Comparison of ENCODE assay signal across 10 mouse cellular contexts in genomic region chr7:5047313-5047712, GRCm38 (mm10). TPM values are rescaled to one million over a fixed set of nuclear protein-coding genes. Genes with fewer than 3 reads are reported as not detected.
A peak's percentile ranks its signal among the peaks of the same experiment; 100 is the strongest.
DNase-seq lines count a peak whose midpoint lies in the region; ATAC-seq and TF ChIP-seq lines count a peak whose summit lies in the region.
"Had no signal": no experiment of that assay in that cellular context is flagged by ENCODE, and none has a peak within 500 bp of the region (broad histone marks: within the 10 kb centered on the region; RNA-seq: fewer than 3 reads in every experiment).

No protein-coding gene starts in this region.

- TF ChIP-seq POLR2A in cortical plate, adult 2 months (IDR thresholded peaks at IDR 0.05; ENCODE audit: extremely low read depth, insufficient read depth, low read length) = no peak

- TF ChIP-seq CTCF in forebrain, postnatal 0 days (IDR thresholded peaks at IDR 0.05; ENCODE audit: low read depth) = peak; percentile 41
- TF ChIP-seq CTCF in cortical plate, adult 2 months (IDR thresholded peaks at IDR 0.05; ENCODE audit: extremely low read depth, insufficient read depth, low read length) = peak; percentile 23; the same call in 1 of the 2 replicates

- H3K4me3 ChIP-seq in forebrain, postnatal 0 days (ENCODE audit: low read depth, low read length) = no peak overlapping the region
- no peak overlapping the region for H3K4me3 ChIP-seq in forebrain, embryonic 12.5 days (replicated peaks)
- no peak overlapping the region for H3K4me3 ChIP-seq in midbrain, embryonic 14.5 days (replicated peaks; ENCODE audit: low read depth, low read length)
- H3K4me3 ChIP-seq in midbrain, embryonic 11.5 days (ENCODE audit: low read depth, low read length) = no peak overlapping the region
- no peak overlapping the region for H3K4me3 ChIP-seq in cortical plate, adult 2 months (ENCODE audit: insufficient read depth, low read length)
- H3K4me3 ChIP-seq: neural tube, embryonic 12.5 days had no signal

- no peak overlapping the region for H3K9ac ChIP-seq in forebrain, postnatal 0 days
- H3K9ac ChIP-seq in forebrain, embryonic 12.5 days = no peak overlapping the region
- H3K9ac ChIP-seq in midbrain, embryonic 14.5 days (replicated peaks; ENCODE audit: low read length) = no peak overlapping the region
- H3K9ac ChIP-seq in midbrain, embryonic 11.5 days (ENCODE audit: low read length) = no peak overlapping the region
- H3K9ac ChIP-seq: neural tube, embryonic 12.5 days had no signal

- H3K27me3 ChIP-seq in forebrain, postnatal 0 days (ENCODE audit: insufficient read depth, low read length) = no peaks in the 10 kb centered on the region
- peaks cover 9% of the 10 kb centered on the region for H3K27me3 ChIP-seq in forebrain, embryonic 12.5 days
- no peaks in the 10 kb centered on the region for H3K27me3 ChIP-seq in midbrain, embryonic 14.5 days (ENCODE audit: control insufficient read depth, insufficient read depth, low read length)
- H3K27me3 ChIP-seq in midbrain, embryonic 11.5 days (ENCODE audit: control insufficient read depth, insufficient read depth, low read length) = no peaks in the 10 kb centered on the region
- H3K27me3 ChIP-seq: neural tube, embryonic 12.5 days had no signal

- peaks cover 4% of the 10 kb centered on the region; the same call in 1 of the 2 replicates for H3K4me1 ChIP-seq in forebrain, postnatal 0 days (ENCODE audit: insufficient read depth)
- H3K4me1 ChIP-seq in forebrain, embryonic 12.5 days = peaks cover 12% of the 10 kb centered on the region
- H3K4me1 ChIP-seq in midbrain, embryonic 14.5 days (ENCODE audit: control insufficient read depth, insufficient read depth, low read length) = peaks cover 11% of the 10 kb centered on the region
- peaks cover 9% of the 10 kb centered on the region for H3K4me1 ChIP-seq in midbrain, embryonic 11.5 days (ENCODE audit: control insufficient read depth, insufficient read depth, low read length)
- no peaks in the 10 kb centered on the region; the same call in 1 of the 2 replicates for H3K4me1 ChIP-seq in cortical plate, adult 2 months (ENCODE audit: control insufficient read depth, insufficient read depth, low read length)

- no peak for ATAC-seq in forebrain, postnatal 0 days
- no peak for ATAC-seq in forebrain, embryonic 12.5 days (ENCODE audit: low FRiP score)
- no peak for ATAC-seq in midbrain, embryonic 14.5 days (ENCODE audit: low FRiP score, low TSS enrichment)
- ATAC-seq in midbrain, embryonic 11.5 days (ENCODE audit: low FRiP score) = no peak
- ATAC-seq in neutrophil, adult 5-6 weeks (ENCODE audit: extremely low read depth, insufficient number of reproducible peaks, low FRiP score, poor library complexity, severe bottlenecking) = peak; percentile 55

- no peaks in the 10 kb centered on the region for H3K9me3 ChIP-seq in forebrain, postnatal 0 days (ENCODE audit: low read length)
- no peaks in the 10 kb centered on the region for H3K9me3 ChIP-seq in forebrain, embryonic 12.5 days
- no peaks in the 10 kb centered on the region for H3K9me3 ChIP-seq in midbrain, embryonic 14.5 days (ENCODE audit: control insufficient read depth, low read length)
- H3K9me3 ChIP-seq in midbrain, embryonic 11.5 days (ENCODE audit: control insufficient read depth, low read length) = no peaks in the 10 kb centered on the region
- H3K9me3 ChIP-seq: neural tube, embryonic 12.5 days had no signal

- H3K4me2 ChIP-seq in forebrain, postnatal 0 days (ENCODE audit: low read depth) = no peak overlapping the region
- H3K4me2 ChIP-seq in forebrain, embryonic 12.5 days = no peak overlapping the region
- no peak overlapping the region for H3K4me2 ChIP-seq in midbrain, embryonic 14.5 days (ENCODE audit: low read length)
- no peak overlapping the region for H3K4me2 ChIP-seq in midbrain, embryonic 11.5 days
- H3K4me2 ChIP-seq: neural tube, embryonic 12.5 days had no signal

- DNase-seq in forebrain, postnatal 0 days = peak; percentile 52
- DNase-seq in midbrain, embryonic 14.5 days = peak; percentile 71
- no peak for DNase-seq in midbrain, embryonic 11.5 days (ENCODE audit: low spot score, missing footprints)
- no peak for DNase-seq in adrenal gland, postnatal 36 days
- no peak for DNase-seq in layer of hippocampus, adult 9-10 months (ENCODE audit: low spot score)

- 30% methylated on average over 2 of the region's 2 CpGs for WGBS in forebrain, postnatal 0 days
- 34% methylated on average over 2 of the region's 2 CpGs for WGBS in forebrain, embryonic 12.5 days
- WGBS in midbrain, embryonic 14.5 days = 37% methylated on average over 2 of the region's 2 CpGs
- WGBS in midbrain, embryonic 11.5 days = 38% methylated on average over 2 of the region's 2 CpGs

- no peak overlapping the region for H3K27ac ChIP-seq in forebrain, postnatal 0 days (ENCODE audit: low read depth, low read length)
- H3K27ac ChIP-seq in forebrain, embryonic 12.5 days = no peak overlapping the region
- no peak overlapping the region for H3K27ac ChIP-seq in midbrain, embryonic 14.5 days (replicated peaks; ENCODE audit: low read depth, low read length)
- H3K27ac ChIP-seq in midbrain, embryonic 11.5 days (ENCODE audit: low read depth, low read length) = no peak overlapping the region
- H3K27ac ChIP-seq in cortical plate, adult 2 months (ENCODE audit: insufficient read depth, low read length) = no peak overlapping the region
- H3K27ac ChIP-seq: neural tube, embryonic 12.5 days had no signal

- no peaks in the 10 kb centered on the region for H3K36me3 ChIP-seq in forebrain, postnatal 0 days (ENCODE audit: insufficient read depth)
- no peaks in the 10 kb centered on the region for H3K36me3 ChIP-seq in forebrain, embryonic 12.5 days (replicated peaks)
- no peaks in the 10 kb centered on the region for H3K36me3 ChIP-seq in midbrain, embryonic 14.5 days (ENCODE audit: control insufficient read depth, insufficient read depth, low read length)
- H3K36me3 ChIP-seq in midbrain, embryonic 11.5 days (ENCODE audit: control insufficient read depth, insufficient read depth, low read length) = no peaks in the 10 kb centered on the region
- H3K36me3 ChIP-seq: neural tube, embryonic 12.5 days had no signal

RNA-seq across cellular contexts. Expression of gene Zfp580, which starts 4.0 kb away (rescaled TPM):
- total RNA-seq in forebrain, postnatal 0 days (2014; rRNA removed) = 26.2 and 42.1 TPM in 2 replicates
- 132 and 135 TPM in 2 replicates for polyA plus RNA-seq in forebrain, postnatal 0 days (2015; fragmentation: Nextera tagmentation; extraction: Ambion mirVana)
- 44.9 and 46.3 TPM in 2 replicates for polyA plus RNA-seq in forebrain, embryonic 12.5 days (2016; fragmentation: Nextera tagmentation; extraction: Ambion mirVana)
- 104 and 105 TPM in 2 replicates for polyA plus RNA-seq in midbrain, embryonic 14.5 days (2014; fragmentation: Nextera tagmentation; extraction: Ambion mirVana)
- polyA plus RNA-seq in midbrain, embryonic 11.5 days (2014; fragmentation: Nextera tagmentation; extraction: Ambion mirVana) = 34.1 and 47.6 TPM in 2 replicates
- 34.4 and 36.9 TPM in 2 replicates for polyA plus RNA-seq in cortical plate, adult 2 months (2012; rRNA removed)
- 0.93 TPM in 1 of 2 replicates, not detected in the other for total RNA-seq in neutrophil, adult 5-6 weeks (2017)
- 1 to 10 TPM; 6.4 to 9.3 TPM for total RNA-seq in adrenal gland, postnatal 36 days (2021)

RNA-seq across cellular contexts. Expression of gene Zfp784, which starts 9.1 kb away (rescaled TPM):
- 5.2 and 5.6 TPM in 2 replicates for total RNA-seq in forebrain, postnatal 0 days (2014; rRNA removed)
- polyA plus RNA-seq in forebrain, postnatal 0 days (2015; fragmentation: Nextera tagmentation; extraction: Ambion mirVana) = 4.1 and 5.0 TPM in 2 replicates
- 4.0 and 4.5 TPM in 2 replicates for polyA plus RNA-seq in forebrain, embryonic 12.5 days (2016; fragmentation: Nextera tagmentation; extraction: Ambion mirVana)
- polyA plus RNA-seq in midbrain, embryonic 14.5 days (2014; fragmentation: Nextera tagmentation; extraction: Ambion mirVana) = 9.1 and 10.8 TPM in 2 replicates
- 3.3 and 3.6 TPM in 2 replicates for polyA plus RNA-seq in midbrain, embryonic 11.5 days (2014; fragmentation: Nextera tagmentation; extraction: Ambion mirVana)
- polyA plus RNA-seq in cortical plate, adult 2 months (2012; rRNA removed) = 5.7 and 6.5 TPM in 2 replicates
- total RNA-seq in neutrophil, adult 5-6 weeks (2017) = 2.9 and 3.4 TPM in 2 replicates
- 1 to 10 TPM; 3.8 to 4.5 TPM for total RNA-seq in adrenal gland, postnatal 36 days (2021)

RNA-seq across cellular contexts. Expression of gene 4632433K11Rik, which starts 13.4 kb away (rescaled TPM):
- total RNA-seq in forebrain, postnatal 0 days (2014; rRNA removed) = 0.24 TPM in 1 of 2 replicates, not detected in the other
- not detected in 2 replicates for polyA plus RNA-seq in forebrain, postnatal 0 days (2015; fragmentation: Nextera tagmentation; extraction: Ambion mirVana)
- polyA plus RNA-seq in forebrain, embryonic 12.5 days (2016; fragmentation: Nextera tagmentation; extraction: Ambion mirVana) = not detected in 2 replicates
- polyA plus RNA-seq in midbrain, embryonic 14.5 days (2014; fragmentation: Nextera tagmentation; extraction: Ambion mirVana) = not detected in 2 replicates
- 0.33 TPM in 1 of 2 replicates, not detected in the other for polyA plus RNA-seq in midbrain, embryonic 11.5 days (2014; fragmentation: Nextera tagmentation; extraction: Ambion mirVana)
- not detected in 2 replicates for polyA plus RNA-seq in cortical plate, adult 2 months (2012; rRNA removed)
- total RNA-seq in neutrophil, adult 5-6 weeks (2017) = 0.98 and 1.6 TPM in 2 replicates
- not detected for total RNA-seq in adrenal gland, postnatal 36 days (2021)
- polyA plus RNA-seq: frontal cortex, adult 2 months; neural tube, embryonic 12.5 days had no signal

RNA-seq across cellular contexts. Expression of gene U2af2, which starts 14.6 kb away (rescaled TPM):
- 179 and 184 TPM in 2 replicates for total RNA-seq in forebrain, postnatal 0 days (2014; rRNA removed)
- 92.7 and 101 TPM in 2 replicates for polyA plus RNA-seq in forebrain, postnatal 0 days (2015; fragmentation: Nextera tagmentation; extraction: Ambion mirVana)
- polyA plus RNA-seq in forebrain, embryonic 12.5 days (2016; fragmentation: Nextera tagmentation; extraction: Ambion mirVana) = 165 and 166 TPM in 2 replicates
- polyA plus RNA-seq in midbrain, embryonic 14.5 days (2014; fragmentation: Nextera tagmentation; extraction: Ambion mirVana) = 111 and 115 TPM in 2 replicates
- polyA plus RNA-seq in midbrain, embryonic 11.5 days (2014; fragmentation: Nextera tagmentation; extraction: Ambion mirVana) = 151 and 159 TPM in 2 replicates
- polyA plus RNA-seq in cortical plate, adult 2 months (2012; rRNA removed) = 184 TPM in 2 replicates
- 168 and 188 TPM in 2 replicates for total RNA-seq in neutrophil, adult 5-6 weeks (2017)
- 100 to 1,000 TPM; 143 to 180 TPM for total RNA-seq in adrenal gland, postnatal 36 days (2021)

RNA-seq across cellular contexts. Expression of gene Ccdc106, which starts 27.0 kb away (rescaled TPM):
- total RNA-seq in forebrain, postnatal 0 days (2014; rRNA removed) = 70.7 and 104 TPM in 2 replicates
- 69.7 and 79.8 TPM in 2 replicates for polyA plus RNA-seq in forebrain, postnatal 0 days (2015; fragmentation: Nextera tagmentation; extraction: Ambion mirVana)
- 11.0 and 12.8 TPM in 2 replicates for polyA plus RNA-seq in forebrain, embryonic 12.5 days (2016; fragmentation: Nextera tagmentation; extraction: Ambion mirVana)
- polyA plus RNA-seq in midbrain, embryonic 14.5 days (2014; fragmentation: Nextera tagmentation; extraction: Ambion mirVana) = 47.0 and 63.6 TPM in 2 replicates
- polyA plus RNA-seq in midbrain, embryonic 11.5 days (2014; fragmentation: Nextera tagmentation; extraction: Ambion mirVana) = 4.0 and 5.0 TPM in 2 replicates
- 68.6 and 70.2 TPM in 2 replicates for polyA plus RNA-seq in cortical plate, adult 2 months (2012; rRNA removed)
- 0.23 TPM in 1 of 2 replicates, not detected in the other for total RNA-seq in neutrophil, adult 5-6 weeks (2017)
- 1 to 10 TPM in 1 of 2 experiments, under 1 TPM in 1; 0.96 to 1.4 TPM for total RNA-seq in adrenal gland, postnatal 36 days (2021)

Comparison
In these comparisons a context has a peak if more than half of its experiments do, and no peak if none do; other contexts are left out.
1. DNase-seq: peak in forebrain, postnatal 0 days (single experiment) and midbrain, embryonic 14.5 days (single experiment); none in midbrain, embryonic 11.5 days (single experiment), adrenal gland, postnatal 36 days (0 of 2) and layer of hippocampus, adult 9-10 months (single experiment).